Mouse (Mus musculus) embryonic fibroblast, embryonic 13.5 days (primary cell): ENCODE measurements around the gene P4ha3.

Source experiments
- CTCF ChIP-seq: IDR thresholded peaks from 2 replicates; pipeline ENCODE4 v1.5.1; 2011; ENCODE audit warnings: mild to moderate bottlenecking, control low read depth, low read length, moderate library complexity, borderline replicate concordance; ENCODE audit not compliant: insufficient read depth
- POLR2A ChIP-seq: IDR thresholded peaks from 2 replicates; pipeline ENCODE4 v1.6.1; 2011; ENCODE audit warnings: low read depth, mild to moderate bottlenecking, control low read depth, low read length, moderate library complexity

DNA sequence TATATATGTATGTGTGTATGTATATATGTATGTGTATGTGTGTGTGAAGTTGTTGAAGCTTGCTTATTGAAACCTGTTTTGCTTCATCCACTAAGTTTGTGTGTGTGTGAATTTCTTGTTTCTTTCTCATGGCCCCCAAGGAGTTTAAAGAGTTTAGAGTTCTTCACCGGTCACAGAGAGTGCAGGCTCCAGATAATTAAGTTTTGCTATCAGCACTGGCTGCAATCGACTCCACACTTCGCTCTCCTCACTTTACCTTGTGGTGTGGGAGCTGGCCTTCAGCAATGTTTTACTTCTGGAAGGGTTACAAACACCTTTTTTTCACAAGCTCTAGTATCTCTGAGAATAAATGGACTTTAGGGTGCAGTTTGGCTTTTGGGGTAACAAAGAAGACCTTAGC lies 45.9 kb downstream of the P4ha3 start:
- TF ChIP-seq POLR2A (no peak), CTCF (no peak)
